Mouse (Mus musculus) cerebellum, adult 2 months (tissue): ENCODE data around the gene Gucy1b2.

Experiments
- CTCF ChIP-seq: fragments of 200-500 bp; IDR thresholded peaks from 2 replicates; pipeline ENCODE4 v1.5.1; 2011; ENCODE audit warnings: low read depth, mild to moderate bottlenecking, control low read depth, low read length, moderate library complexity, borderline replicate concordance; ENCODE audit not compliant: insufficient read depth
- POLR2A ChIP-seq: fragments of 200-500 bp; IDR thresholded peaks from 2 replicates; pipeline ENCODE4 v1.6.1; 2011; ENCODE audit warnings: low read length, control low read depth, borderline replicate concordance; ENCODE audit not compliant: insufficient read depth

DNA sequence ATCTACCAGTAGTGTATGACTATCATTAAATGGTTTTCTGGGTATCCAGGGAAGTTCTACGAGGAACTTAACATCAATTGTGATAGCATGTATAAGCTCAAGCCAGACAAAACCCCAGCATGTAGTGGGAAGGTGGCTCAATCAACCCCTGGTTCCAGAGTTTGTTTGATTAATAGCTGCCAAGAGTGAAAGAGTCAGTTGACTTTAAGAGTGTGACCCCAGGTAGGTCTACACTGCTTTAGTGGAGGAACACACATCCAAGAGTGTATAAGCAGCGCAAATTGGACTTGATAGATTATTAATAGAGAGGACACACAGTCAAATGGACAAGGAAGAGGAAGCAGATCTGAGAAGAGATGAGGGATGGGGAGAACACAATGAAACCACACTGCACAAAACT lies 18.3 kb downstream of the Gucy1b2 start:
- TF ChIP-seq CTCF (no peak), POLR2A (no peak)
